Mouse (Mus musculus): ENCODE measurements around the gene Abcd3.

GRCm38 (mm10) chr3:121789790-121790189, 25.3 kb downstream of the Abcd3 start:
- TF ChIP-seq ZC3H11A (IDR thresholded peaks at IDR 0.05; ENCODE audit: borderline replicate concordance, low read depth, low read length) (no peak), ZNF384 (IDR thresholded peaks at IDR 0.05; ENCODE audit: low read depth, low read length) (no peak), HCFC1 (IDR thresholded peaks at IDR 0.05; ENCODE audit: borderline replicate concordance, insufficient read depth, low read length) (no peak)

Data from ES-E14 (cell line).